Mouse (Mus musculus): ENCODE data around the gene Chst12. TPM values are rescaled to one million over a fixed set of nuclear protein-coding genes. Genes with fewer than 3 reads are reported as not detected.
A peak's percentile ranks its signal among the peaks of the same experiment; 100 is the strongest.

Gene Chst12
- total RNA-seq, 2 experiments from 2014 or later, result 18.4 to 18.8 TPM

DNA sequence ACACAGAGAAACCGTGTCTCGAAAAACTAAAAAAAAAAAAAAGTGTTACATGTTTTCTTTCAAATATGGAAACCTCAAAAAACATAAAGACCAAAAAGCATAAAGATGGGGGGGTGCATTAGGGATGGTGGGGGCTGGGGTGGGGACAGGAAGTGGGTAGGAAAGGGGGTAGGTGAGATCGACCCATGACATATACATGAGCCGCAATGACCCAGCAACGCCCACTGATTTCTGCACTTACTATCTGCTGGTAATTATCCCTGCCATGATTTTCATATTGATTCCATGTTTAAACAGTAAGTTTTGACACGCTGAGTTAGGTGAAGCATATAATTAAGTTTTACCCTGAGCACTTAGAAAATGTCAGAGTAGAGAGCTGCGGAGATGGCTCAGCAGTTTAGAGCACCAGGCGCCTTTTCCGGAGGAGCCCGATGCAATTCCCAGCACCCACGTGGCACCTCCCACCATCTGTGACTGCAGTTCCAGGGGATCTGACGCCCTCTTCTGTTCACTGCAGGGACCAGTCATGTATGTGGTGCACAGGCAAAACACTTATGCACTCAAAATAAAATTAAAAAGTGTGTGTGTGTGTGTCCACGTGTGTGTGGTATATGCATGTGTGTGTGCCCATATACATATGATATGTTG is 65.0 kb downstream of the Chst12 start:
- DNase-seq (ENCODE audit: low spot score in 2 of 2), result no peak

DNA sequence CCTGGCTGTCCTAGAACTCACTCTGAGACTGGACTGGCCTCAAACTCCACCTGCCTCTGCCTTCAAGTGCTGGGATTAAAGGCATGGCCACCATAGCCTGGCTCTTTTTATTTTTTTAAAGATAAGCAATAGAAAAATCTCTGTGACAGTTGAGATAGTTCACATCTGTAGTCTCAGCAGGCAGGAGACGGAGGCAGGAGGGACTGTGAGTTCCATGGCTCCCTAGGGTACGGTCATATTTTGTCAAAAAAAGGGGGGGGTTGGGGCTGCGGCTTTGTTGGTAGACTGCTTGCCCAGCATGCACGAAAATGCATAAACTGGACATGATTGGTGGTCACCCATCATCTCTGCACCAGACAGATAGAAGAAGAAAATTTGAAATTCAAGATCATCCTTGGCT is 65.9 kb downstream of the Chst12 start:
- DNase-seq (ENCODE audit: low spot score in 2 of 2), result no peak

GRCm38 (mm10) chr5:140571673-140572072 is 66.3 kb downstream of the Chst12 start:
- peak in 1 of 2 experiments; percentile 28 for DNase-seq (ENCODE audit: low spot score in 2 of 2)

DNA sequence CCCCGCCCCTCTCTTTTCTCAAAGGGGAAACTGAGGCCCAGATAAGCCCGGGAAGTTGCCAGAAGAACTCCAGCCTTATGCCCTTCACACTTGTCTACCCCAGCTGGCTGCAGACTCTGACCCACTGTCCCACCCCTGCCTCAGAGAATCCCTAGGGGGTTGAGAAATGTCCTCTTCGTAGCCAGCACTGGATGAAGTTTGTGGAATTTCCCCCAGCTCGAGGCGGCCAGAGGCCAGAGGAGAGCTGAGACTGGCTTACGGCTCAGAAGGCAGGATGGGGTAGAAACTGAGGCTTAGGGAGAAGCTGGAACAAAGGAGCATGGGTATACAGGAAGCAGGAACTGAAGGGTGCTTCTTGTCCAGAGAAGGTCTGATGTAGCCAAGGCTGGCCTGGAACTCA is 67.3 kb downstream of the Chst12 start:
- no peak for DNase-seq (ENCODE audit: low spot score in 2 of 2)

Other genes starting within 250 kb of the Chst12 start
- 10 to 100 TPM; 14.1 to 16.9 TPM for gene Mad1l1, start 184.0 kb upstream of the Chst12 start, total RNA-seq (2021)
- gene Nudt1, start 183.9 kb upstream of the Chst12 start, total RNA-seq (2021), result 1 to 10 TPM; 4.0 to 5.1 TPM
- 10 to 100 TPM in 1 of 2 experiments, 1 to 10 TPM in 1; 9.0 to 11.8 TPM for gene Mrm2, start 173.7 kb upstream of the Chst12 start, total RNA-seq (2021)
- 10 to 100 TPM; 11.3 to 12.2 TPM for gene Snx8, start 116.3 kb upstream of the Chst12 start, total RNA-seq (2021)
- 10 to 100 TPM; 90.4 to 96.3 TPM for gene Eif3b, start 86.2 kb upstream of the Chst12 start, total RNA-seq (2021)
- not detected for gene Gm4869, start 59.9 kb upstream of the Chst12 start, total RNA-seq (2021)
- gene Grifin, start 59.5 kb downstream of the Chst12 start, total RNA-seq (2021), result not detected
- 10 to 100 TPM; 19.3 to 21.2 TPM for gene Lfng, start 101.8 kb downstream of the Chst12 start, total RNA-seq (2021)
- gene Ttyh3, start 143.5 kb downstream of the Chst12 start, total RNA-seq (2021), result 100 to 1,000 TPM; 182 to 186 TPM
- 10 to 100 TPM; 47.4 to 55.1 TPM for gene Iqce, start 196.8 kb downstream of the Chst12 start, total RNA-seq (2021)
- 10 to 100 TPM; 17.7 to 18.5 TPM for gene Brat1, start 199.5 kb downstream of the Chst12 start, total RNA-seq (2021)
- 10 to 100 TPM; 12.1 to 15.0 TPM for gene Amz1, start 218.6 kb downstream of the Chst12 start, total RNA-seq (2021)